ENCODE assay signal across 9 mouse cellular contexts in genomic region chr4:63398854-63399609, GRCm38 (mm10). TPM values are rescaled to one million over a fixed set of nuclear protein-coding genes. Genes with fewer than 3 reads are reported as not detected.
DNase-seq lines count a peak whose midpoint lies in the region.
"Had no signal": no experiment of that assay in that cellular context is flagged by ENCODE, and none has a peak within 500 bp of the region (broad histone marks: within the 10 kb centered on the region; RNA-seq: fewer than 3 reads in every experiment).

No protein-coding gene starts in this region.

- H3K27me3 ChIP-seq in megakaryocyte, embryonic 14.5 days (replicated peaks): peaks cover 40% of the 10 kb centered on the region

- H3K36me3 ChIP-seq in megakaryocyte, embryonic 14.5 days (replicated peaks; ENCODE audit: low read length): peaks cover 29% of the 10 kb centered on the region

- H3K4me1 ChIP-seq in megakaryocyte, embryonic 14.5 days: peaks cover 59% of the 10 kb centered on the region

- H3K4me3 ChIP-seq in megakaryocyte, embryonic 14.5 days (replicated peaks): peak overlapping the region; percentile 67

- peak; percentile 72 for DNase-seq in layer of hippocampus, adult 9-11 months
- DNase-seq in layer of hippocampus, adult 9-10 months (ENCODE audit: low spot score): no peak
- DNase-seq in gastrocnemius, adult 18-20 months (ENCODE audit: low spot score): peak; percentile 46
- peak; percentile 32 to 51 for DNase-seq in kidney, postnatal 36 days
- DNase-seq in cerebellum, adult 9-11 months: no peak
- DNase-seq in layer of hippocampus, postnatal 10 days (ENCODE audit: low spot score in 2 of 2): no peak
- no peak for DNase-seq in adrenal gland, postnatal 4 days (ENCODE audit: low spot score in 2 of 2)

- H3K9me3 ChIP-seq in megakaryocyte, embryonic 14.5 days: no peaks in the 10 kb centered on the region

RNA-seq across cellular contexts. Expression of gene Akna, which starts 4.1 kb away (rescaled TPM):
- 1 to 10 TPM in 1 of 2 experiments, under 1 TPM in 1; 0.82 to 1.5 TPM for total RNA-seq in gastrocnemius, adult 18-20 months (2021)
- polyA plus RNA-seq in megakaryocyte, embryonic 14.5 days (2012; ENCODE audit: insufficient read depth, low replicate concordance): 2.5 and 12.0 TPM in 2 replicates
- 1 to 10 TPM; 4.0 to 5.0 TPM for total RNA-seq in layer of hippocampus, postnatal 10 days (2021)
- 1 to 10 TPM; 7.8 to 9.1 TPM for total RNA-seq in adrenal gland, postnatal 4 days (2021)

RNA-seq across cellular contexts. Expression of gene Orm2, which starts 36.8 kb away (rescaled TPM):
- total RNA-seq in gastrocnemius, adult 18-20 months (2021): under 1 TPM in 1 of 2 experiments, not detected in 1; 0.47 TPM
- not detected in 2 replicates for polyA plus RNA-seq in megakaryocyte, embryonic 14.5 days (2012; ENCODE audit: insufficient read depth, low replicate concordance)
- not detected for total RNA-seq in layer of hippocampus, postnatal 10 days (2021)
- under 1 TPM in 1 of 2 experiments, not detected in 1; 0.59 TPM for total RNA-seq in adrenal gland, postnatal 4 days (2021)
- polyA plus RNA-seq: neural tube, embryonic 11.5 days had no signal

RNA-seq across cellular contexts. Expression of gene Orm3, which starts 43.1 kb away (rescaled TPM):
- total RNA-seq in gastrocnemius, adult 18-20 months (2021): not detected
- not detected in 2 replicates for polyA plus RNA-seq in megakaryocyte, embryonic 14.5 days (2012; ENCODE audit: insufficient read depth, low replicate concordance)
- total RNA-seq in layer of hippocampus, postnatal 10 days (2021): not detected
- 1 to 10 TPM; 1.5 to 2.1 TPM for total RNA-seq in adrenal gland, postnatal 4 days (2021)
- polyA plus RNA-seq: neural tube, embryonic 11.5 days had no signal

RNA-seq across cellular contexts. Expression of gene Orm1, which starts 54.7 kb away (rescaled TPM):
- total RNA-seq in gastrocnemius, adult 18-20 months (2021): 1 to 10 TPM in 1 of 2 experiments, under 1 TPM in 1; 0.62 to 5.0 TPM
- polyA plus RNA-seq in megakaryocyte, embryonic 14.5 days (2012; ENCODE audit: insufficient read depth, low replicate concordance): not detected in 2 replicates
- total RNA-seq in layer of hippocampus, postnatal 10 days (2021): not detected
- 1 to 10 TPM; 1.2 to 1.6 TPM for total RNA-seq in adrenal gland, postnatal 4 days (2021)
- polyA plus RNA-seq: neural tube, embryonic 11.5 days had no signal

Comparison
In these comparisons a context has a peak if more than half of its experiments do, and no peak if none do; other contexts are left out.
1. DNase-seq: peak in layer of hippocampus, adult 9-11 months (single experiment), gastrocnemius, adult 18-20 months (single experiment) and kidney, postnatal 36 days (2 of 2); none in layer of hippocampus, adult 9-10 months (single experiment), cerebellum, adult 9-11 months (single experiment), layer of hippocampus, postnatal 10 days (0 of 2) and adrenal gland, postnatal 4 days (0 of 2).